In genomic region chr6:3763171-3763967, GRCm38 (mm10) we compare ENCODE assay signal across 8 mouse cellular contexts. TPM values are rescaled to one million over a fixed set of nuclear protein-coding genes. Genes with fewer than 3 reads are reported as not detected.
DNase-seq lines count a peak whose midpoint lies in the region; ATAC-seq lines count a peak whose summit lies in the region.
"Had no signal": no experiment of that assay in that cellular context is flagged by ENCODE, and none has a peak within 500 bp of the region (broad histone marks: within the 10 kb centered on the region; RNA-seq: fewer than 3 reads in every experiment).

No protein-coding gene starts in this region.

- no peak overlapping the region for H3K27ac ChIP-seq in hindbrain, embryonic 14.5 days
- H3K27ac ChIP-seq in liver, embryonic 16.5 days (ENCODE audit: low read length): no peak overlapping the region

- no peak overlapping the region for H3K9ac ChIP-seq in hindbrain, embryonic 14.5 days
- H3K9ac ChIP-seq in liver, embryonic 16.5 days (ENCODE audit: low read depth, low read length): no peak overlapping the region

- DNase-seq in ES-CJ7 (ENCODE audit: low read depth, low spot score) (peak; percentile 79), WW6 (ENCODE audit: low read depth, low spot score) (peak; percentile 36)
- no peak for DNase-seq in hindbrain, embryonic 14.5 days (ENCODE audit: low spot score)
- no peak for DNase-seq in urinary bladder, adult 2 months (ENCODE audit: low spot score)
- no peak for DNase-seq in left cerebral cortex, adult 18-20 months (ENCODE audit: low spot score in 2 of 2)
- DNase-seq in ovary, postnatal 36 days (ENCODE audit: low spot score): no peak

- H3K36me3 ChIP-seq in hindbrain, embryonic 14.5 days (replicated peaks; ENCODE audit: control insufficient read depth, insufficient read depth): no peaks in the 10 kb centered on the region
- no peaks in the 10 kb centered on the region for H3K36me3 ChIP-seq in liver, embryonic 16.5 days (ENCODE audit: control insufficient read depth, insufficient read depth)

- peak overlapping the region; percentile 94 for H3K4me2 ChIP-seq in hindbrain, embryonic 14.5 days (replicated peaks)
- peak overlapping the region; percentile 50 for H3K4me2 ChIP-seq in liver, embryonic 16.5 days (ENCODE audit: low read depth, low read length)

- no peaks in the 10 kb centered on the region for H3K9me3 ChIP-seq in hindbrain, embryonic 14.5 days (ENCODE audit: control insufficient read depth, low read length)
- H3K9me3 ChIP-seq in liver, embryonic 16.5 days (replicated peaks; ENCODE audit: control insufficient read depth, low read length): no peaks in the 10 kb centered on the region

- peak overlapping the region; percentile 48 for H3K4me3 ChIP-seq in hindbrain, embryonic 14.5 days (replicated peaks; ENCODE audit: low read length)
- peak overlapping the region; percentile 36 for H3K4me3 ChIP-seq in liver, embryonic 16.5 days (ENCODE audit: low read depth, low read length)
- H3K4me3 ChIP-seq: erythroblast, embryonic 14.5 days had no signal

- peak; percentile 60 for ATAC-seq in hindbrain, embryonic 14.5 days (ENCODE audit: low FRiP score)
- ATAC-seq in liver, embryonic 16.5 days (ENCODE audit: low read depth): no peak

- H3K27me3 ChIP-seq in hindbrain, embryonic 14.5 days (ENCODE audit: control insufficient read depth, insufficient read depth, low read length): peaks cover 53% of the 10 kb centered on the region
- peaks cover 23% of the 10 kb centered on the region for H3K27me3 ChIP-seq in liver, embryonic 16.5 days (ENCODE audit: control insufficient read depth, insufficient read depth, low read depth, low read length)

- under 1% methylated on average over 34 of the region's 39 CpGs for WGBS in hindbrain, embryonic 14.5 days
- under 1% methylated on average over 37 of the region's 39 CpGs for WGBS in liver, embryonic 16.5 days (ENCODE audit: insufficient replicate concordance)

- no peaks in the 10 kb centered on the region; the same call in 1 of the 2 replicates for H3K4me1 ChIP-seq in hindbrain, embryonic 14.5 days (replicated peaks; ENCODE audit: control insufficient read depth, insufficient read depth, low read length)
- H3K4me1 ChIP-seq in liver, embryonic 16.5 days (ENCODE audit: control insufficient read depth, low read depth, low read length): no peaks in the 10 kb centered on the region

RNA-seq across cellular contexts. Expression of gene Calcr, which starts 1.1 kb away (rescaled TPM):
- 7.3 and 9.3 TPM in 2 replicates for polyA plus RNA-seq in hindbrain, embryonic 14.5 days (2014; fragmentation: Nextera tagmentation; extraction: Ambion mirVana)
- polyA plus RNA-seq in liver, embryonic 16.5 days (2015; fragmentation: Nextera tagmentation; extraction: Ambion mirVana): 0.04 TPM in 1 of 2 replicates, not detected in the other
- not detected in 2 replicates for polyA plus RNA-seq in urinary bladder, adult 2 months (2012; rRNA removed)
- total RNA-seq in left cerebral cortex, adult 18-20 months (2021): under 1 TPM; 0.12 to 0.28 TPM
- polyA plus RNA-seq: erythroblast, embryonic 14.5 days had no signal

Comparison
In these comparisons a context has a peak if more than half of its experiments do, and no peak if none do; other contexts are left out.
1. DNase-seq: peak in ES-CJ7 (single experiment) and WW6 (single experiment); none in hindbrain, embryonic 14.5 days (single experiment), urinary bladder, adult 2 months (single experiment), left cerebral cortex, adult 18-20 months (0 of 2) and ovary, postnatal 36 days (single experiment).